Mouse (Mus musculus) lung, embryonic 16.5 days (tissue): Measurements from ENCODE around the gene Ifitm7. TPM values are rescaled to one million over a fixed set of nuclear protein-coding genes. Genes with fewer than 3 reads are reported as not detected.

Experiments used
- ATAC-seq: fragments of 200-750 bp; cut with Nextera tagmentation; 2 replicates; pipeline ENCODE4 v1.8.0; 2017; ENCODE audit warnings: low read depth, mild to moderate bottlenecking, moderate library complexity
- H3K27ac ChIP-seq: fragments of 300-500 bp; sonication (generic); 2 replicates; pipeline ENCODE4 v1.5.1; 2014; ENCODE audit warnings: mild to moderate bottlenecking, control low read depth, low read length
- H3K27me3 ChIP-seq: fragments of 300-500 bp; sonication (generic); 2 replicates; pipeline ENCODE4 v1.6.1; 2014; ENCODE audit warnings: low read depth, low read length, mixed read lengths; ENCODE audit not compliant: control insufficient read depth, insufficient read depth
- H3K36me3 ChIP-seq: fragments of 300-500 bp; sonication (generic); 2 replicates; pipeline ENCODE4 v1.6.1; 2014; ENCODE audit warnings: low read length; ENCODE audit not compliant: control insufficient read depth, insufficient read depth
- H3K4me1 ChIP-seq: fragments of 300-500 bp; sonication (generic); replicated peaks from 2 replicates; pipeline ENCODE4 v1.6.1; 2014; ENCODE audit warnings: low read length, mixed read lengths; ENCODE audit not compliant: control insufficient read depth, insufficient read depth
- H3K4me2 ChIP-seq: fragments of 300-500 bp; sonication (generic); 2 replicates; pipeline ENCODE4 v1.6.1; 2014; ENCODE audit warnings: low read depth, low read length, control low read depth
- H3K4me3 ChIP-seq: fragments of 300-500 bp; sonication (generic); 2 replicates; pipeline ENCODE4 v1.5.1; 2014; ENCODE audit warnings: mild to moderate bottlenecking, low read length, control low read depth
- H3K9ac ChIP-seq: fragments of 300-500 bp; sonication (generic); 2 replicates; pipeline ENCODE4 v1.6.1; 2014; ENCODE audit warnings: low read length, control low read depth
- H3K9me3 ChIP-seq: fragments of 300-500 bp; sonication (generic); 2 replicates; pipeline ENCODE4 v1.6.1; 2016; ENCODE audit warnings: low read length; ENCODE audit not compliant: control insufficient read depth
- WGBS: fragments of 180-500 bp; shearing (Covaris S2); extraction: QIAGEN DNeasy Blood & Tissue Kit; methylation state at CpG from one replicate; pipeline ENCODE4 v1.1.7; 2014; 5-methylcytosine and 5-hydroxymethylcytosine counted together
- polyA plus RNA-seq: library from polyadenylated mRNA; unstranded; fragments of >200 nt; fragmentation: Nextera tagmentation; extraction: Ambion mirVana; gene quantifications from 2 replicates; pipeline ENCODE4 v1.2.1, GENCODE M21; 2015

Gene Ifitm7
- polyA plus RNA-seq, 1 experiment from 2014 or later = not detected

GRCm38 (mm10) chr16:13951245-13951644 lies 35.4 kb downstream of the Ifitm7 start:
- ATAC-seq = no peak
- H3K4me1 ChIP-seq = 0 out of 2 replicates have a peak, but pooled peaks cover 2% of the 10 kb centered on the region
- H3K9me3 ChIP-seq = no peaks in the 10 kb centered on the region
- WGBS = 71% methylated on average over 3 of the region's 3 CpGs
- H3K27me3 ChIP-seq = no peaks in the 10 kb centered on the region
- H3K36me3 ChIP-seq = no peaks in the 10 kb centered on the region
- no peak overlapping the region for H3K4me3 ChIP-seq
- H3K27ac ChIP-seq = no peak overlapping the region
- no peak overlapping the region for H3K9ac ChIP-seq
- H3K4me2 ChIP-seq = no peak overlapping the region

GRCm38 (mm10) chr16:13946306-13946705 lies 40.4 kb downstream of the Ifitm7 start:
- Histone ChIP-seq H3K4me2 (no peak overlapping the region; the same call in 1 of the 2 replicates), H3K9ac (no peak overlapping the region; the same call in 1 of the 2 replicates), H3K36me3 (no peaks in the 10 kb centered on the region), H3K9me3 (no peaks in the 10 kb centered on the region), H3K27ac (peak overlapping the region; percentile 92), H3K4me3 (no peak overlapping the region), H3K27me3 (no peaks in the 10 kb centered on the region), H3K4me1 (peaks cover 5% of the 10 kb centered on the region; the same call in 1 of the 2 replicates)
- WGBS = 58% methylated on average over 1 of the region's 1 CpGs
- peak; percentile 96 for ATAC-seq

GRCm38 (mm10) chr16:13945153-13945552 lies 41.5 kb downstream of the Ifitm7 start:
- H3K4me1 ChIP-seq = peaks cover 9% of the 10 kb centered on the region; the same call in 1 of the 2 replicates
- H3K4me3 ChIP-seq = no peak overlapping the region
- ATAC-seq = no peak
- no peak overlapping the region for H3K4me2 ChIP-seq
- no peak overlapping the region for H3K27ac ChIP-seq
- H3K27me3 ChIP-seq = no peaks in the 10 kb centered on the region
- H3K9me3 ChIP-seq = no peaks in the 10 kb centered on the region
- no peaks in the 10 kb centered on the region for H3K36me3 ChIP-seq
- WGBS = 55% methylated on average over 4 of the region's 4 CpGs
- H3K9ac ChIP-seq = no peak overlapping the region

- Histone ChIP-seq H3K27me3 (no peaks in the 10 kb centered on the region), H3K4me2 (no peak overlapping the region), H3K36me3 (no peaks in the 10 kb centered on the region), H3K4me3 (no peak overlapping the region), H3K9me3 (no peaks in the 10 kb centered on the region), H3K4me1 (peaks cover 9% of the 10 kb centered on the region; the same call in 1 of the 2 replicates), H3K27ac (no peak overlapping the region; the same call in 1 of the 2 replicates), H3K9ac (no peak overlapping the region)
- ATAC-seq = no peak
- WGBS = 76% methylated on average over 5 of the region's 5 CpGs
Measured at GRCm38 (mm10) chr16:13944752-13945151, 41.9 kb downstream of the Ifitm7 start.

GRCm38 (mm10) chr16:13944178-13944577 lies 42.5 kb downstream of the Ifitm7 start:
- 21% methylated on average over 4 of the region's 4 CpGs for WGBS
- H3K4me3 ChIP-seq = no peak overlapping the region
- H3K4me1 ChIP-seq = peaks cover 9% of the 10 kb centered on the region; the same call in 1 of the 2 replicates
- H3K27me3 ChIP-seq = no peaks in the 10 kb centered on the region
- no peak overlapping the region for H3K9ac ChIP-seq
- H3K4me2 ChIP-seq = no peak overlapping the region
- no peak for ATAC-seq
- H3K27ac ChIP-seq = no peak overlapping the region
- no peaks in the 10 kb centered on the region for H3K36me3 ChIP-seq
- H3K9me3 ChIP-seq = no peaks in the 10 kb centered on the region

- peak; percentile 82 for ATAC-seq
- Histone ChIP-seq H3K4me1 (peaks cover 7% of the 10 kb centered on the region; the same call in 1 of the 2 replicates), H3K4me3 (peak overlapping the region; percentile 65), H3K9ac (peak overlapping the region; percentile 74), H3K36me3 (no peaks in the 10 kb centered on the region), H3K4me2 (peak overlapping the region; percentile 96), H3K27ac (peak overlapping the region; percentile 55; the same call in 1 of the 2 replicates), H3K9me3 (no peaks in the 10 kb centered on the region), H3K27me3 (no peaks in the 10 kb centered on the region)
- WGBS = 3% methylated on average over 27 of the region's 34 CpGs
Measured at GRCm38 (mm10) chr16:13940847-13941395, 45.8 kb downstream of the Ifitm7 start.

GRCm38 (mm10) chr16:13940139-13940846 lies 46.4 kb downstream of the Ifitm7 start:
- Histone ChIP-seq H3K36me3 (no peaks in the 10 kb centered on the region), H3K9me3 (no peaks in the 10 kb centered on the region), H3K4me1 (peaks cover 5% of the 10 kb centered on the region; the same call in 1 of the 2 replicates), H3K27ac (peak overlapping the region; percentile 55; the same call in 1 of the 2 replicates), H3K4me2 (peak overlapping the region; percentile 96), H3K27me3 (no peaks in the 10 kb centered on the region), H3K4me3 (peak overlapping the region; percentile 65), H3K9ac (peak overlapping the region; percentile 74)
- 4% methylated on average over 27 of the region's 28 CpGs for WGBS
- peak; percentile 94 for ATAC-seq

Other genes starting within 250 kb of the Ifitm7 start
- 52.5 and 56.0 TPM in 2 replicates for gene Rrn3, start 206.2 kb downstream of the Ifitm7 start, polyA plus RNA-seq
- gene Ntan1, start 168.0 kb downstream of the Ifitm7 start, polyA plus RNA-seq = 163 and 166 TPM in 2 replicates
- gene Pdxdc1, start 83.8 kb downstream of the Ifitm7 start, polyA plus RNA-seq = 79.3 and 84.0 TPM in 2 replicates
- gene Mpv17l, start 83.7 kb downstream of the Ifitm7 start, polyA plus RNA-seq = 11.2 and 12.5 TPM in 2 replicates
- gene 2900011O08Rik, start 284 bp downstream of the Ifitm7 start, polyA plus RNA-seq = 0.44 and 0.84 TPM in 2 replicates
- gene Nde1, start 176.4 kb upstream of the Ifitm7 start, polyA plus RNA-seq = 126 and 133 TPM in 2 replicates
- gene Marf1, start 176.5 kb upstream of the Ifitm7 start, polyA plus RNA-seq = 16.4 and 18.1 TPM in 2 replicates